Mouse (Mus musculus) kidney, embryonic 14.5 days (tissue): ENCODE measurements around the gene Itpr2. TPM values are rescaled to one million over a fixed set of nuclear protein-coding genes. Genes with fewer than 3 reads are reported as not detected.

ENCODE experiments used
- ATAC-seq: fragments of 200-750 bp; cut with Nextera tagmentation; 2 replicates; pipeline ENCODE4 v1.8.0; 2017; ENCODE audit warnings: moderate number of reproducible peaks, mild to moderate bottlenecking, moderate TSS enrichment, moderate library complexity; ENCODE audit not compliant: low FRiP score, low TSS enrichment
- H3K27ac ChIP-seq: fragments of 300-500 bp; sonication (generic); 2 replicates; pipeline ENCODE4 v1.5.1; 2014; ENCODE audit warnings: low read depth, mild to moderate bottlenecking, low read length, moderate library complexity, mixed read lengths
- H3K27me3 ChIP-seq: fragments of 300-500 bp; sonication (generic); 2 replicates; pipeline ENCODE4 v1.6.1; 2014; ENCODE audit warnings: mild to moderate bottlenecking, low read length; ENCODE audit not compliant: control insufficient read depth, insufficient read depth
- H3K36me3 ChIP-seq: fragments of 300-500 bp; sonication (generic); 2 replicates; pipeline ENCODE4 v1.6.1; 2014; ENCODE audit warnings: low read length, mixed read lengths; ENCODE audit not compliant: control insufficient read depth, insufficient read depth
- H3K4me1 ChIP-seq: fragments of 300-500 bp; sonication (generic); 2 replicates; pipeline ENCODE4 v1.6.1; 2014; ENCODE audit warnings: low read length, mixed read lengths; ENCODE audit not compliant: control insufficient read depth, insufficient read depth
- H3K4me2 ChIP-seq: fragments of 300-500 bp; sonication (generic); replicated peaks from 2 replicates; pipeline ENCODE4 v1.6.1; 2014; ENCODE audit warnings: low read depth, mild to moderate bottlenecking, low read length
- H3K4me3 ChIP-seq: fragments of 300-500 bp; sonication (generic); 2 replicates; pipeline ENCODE4 v1.5.1; 2014; ENCODE audit warnings: mild to moderate bottlenecking, low read length
- H3K9ac ChIP-seq: fragments of 300-500 bp; sonication (generic); 2 replicates; pipeline ENCODE4 v1.6.1; 2014; ENCODE audit warnings: low read depth, mild to moderate bottlenecking, low read length, moderate library complexity
- H3K9me3 ChIP-seq: fragments of 300-500 bp; sonication (generic); 2 replicates; pipeline ENCODE4 v1.6.1; 2016; ENCODE audit warnings: low read length; ENCODE audit not compliant: control insufficient read depth
- WGBS: fragments of 180-500 bp; shearing (Covaris S2); extraction: QIAGEN DNeasy Blood & Tissue Kit; methylation state at CpG from one replicate; pipeline ENCODE4 v1.1.7; 2014; 5-methylcytosine and 5-hydroxymethylcytosine counted together
- polyA plus RNA-seq: library from polyadenylated mRNA; unstranded; fragments of >200 nt; fragmentation: Nextera tagmentation; extraction: Ambion mirVana; gene quantifications from 2 replicates; pipeline ENCODE4 v1.2.1, GENCODE M21; 2014

Gene Itpr2
- polyA plus RNA-seq, 1 experiment from 2014 or later: 12.7 TPM

DNA sequence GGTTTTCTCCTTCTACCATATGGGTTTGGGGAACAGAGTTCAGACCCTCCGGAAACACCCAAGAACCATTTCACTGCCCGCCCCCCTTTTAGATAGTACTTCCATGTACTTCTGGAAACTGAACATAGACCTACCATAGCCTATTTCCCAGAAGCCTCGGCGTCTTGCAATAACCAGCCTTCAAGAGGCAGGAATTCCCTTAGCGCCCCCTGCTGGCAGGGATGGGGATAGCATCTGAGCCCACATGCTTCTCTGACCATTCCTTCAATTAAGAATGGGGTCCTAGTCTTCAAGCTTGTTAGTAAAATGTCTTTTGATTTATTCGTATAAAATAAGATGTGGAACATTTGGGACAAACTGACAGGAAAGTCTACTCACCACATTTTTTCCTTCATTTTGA, 96.6 kb downstream of the Itpr2 start:
- 53% methylated on average over 6 of the region's 6 CpGs for WGBS
- Histone ChIP-seq H3K4me1 (no peaks in the 10 kb centered on the region), H3K36me3 (no peaks in the 10 kb centered on the region), H3K4me3 (no peak overlapping the region), H3K9me3 (no peaks in the 10 kb centered on the region), H3K4me2 (no peak overlapping the region), H3K27me3 (no peaks in the 10 kb centered on the region), H3K27ac (no peak overlapping the region), H3K9ac (no peak overlapping the region)
- ATAC-seq: no peak

DNA sequence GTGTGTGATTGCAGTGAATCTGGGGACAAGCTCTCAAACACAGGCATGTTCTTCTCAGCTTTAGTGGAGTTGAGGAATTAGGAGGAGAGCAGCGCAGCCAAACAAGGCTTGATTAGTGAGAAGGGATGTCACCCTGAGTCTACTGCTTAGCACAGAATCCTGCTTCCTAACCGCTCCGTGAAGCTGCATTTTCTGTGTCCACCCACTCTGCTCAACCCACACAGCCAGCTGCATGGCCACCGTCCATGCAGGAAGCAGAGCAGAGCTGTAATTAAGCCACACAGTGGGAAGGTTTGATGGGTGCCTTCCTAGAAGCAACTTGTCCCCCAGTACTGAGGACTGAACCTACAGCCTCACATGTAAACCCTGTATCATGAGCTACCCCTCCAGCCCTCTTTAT, 97.1 kb downstream of the Itpr2 start:
- Histone ChIP-seq H3K4me1 (no peaks in the 10 kb centered on the region), H3K9ac (no peak overlapping the region), H3K27ac (no peak overlapping the region), H3K27me3 (no peaks in the 10 kb centered on the region), H3K4me3 (no peak overlapping the region), H3K4me2 (no peak overlapping the region), H3K9me3 (no peaks in the 10 kb centered on the region), H3K36me3 (no peaks in the 10 kb centered on the region)
- WGBS: 79% methylated on average over 4 of the region's 4 CpGs
- ATAC-seq: no peak

DNA sequence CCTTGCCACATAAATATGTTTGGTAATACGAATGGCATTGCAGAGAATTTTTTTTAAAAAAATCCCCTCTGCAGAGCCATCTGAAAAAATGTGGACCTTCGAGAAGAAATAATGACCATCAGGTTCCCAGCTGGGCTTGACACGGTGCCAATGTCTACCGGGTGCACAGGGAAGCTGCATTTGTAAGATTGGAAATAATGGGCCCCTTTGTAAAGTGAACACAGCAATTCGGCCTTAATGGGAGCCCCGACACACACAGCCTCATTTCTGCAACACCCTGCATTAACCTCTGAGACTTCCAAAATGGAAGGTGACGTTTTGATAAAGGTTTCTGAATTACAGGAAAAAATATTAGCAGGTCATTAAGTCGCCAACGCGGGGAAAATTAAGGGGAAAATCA, 97.9 kb downstream of the Itpr2 start:
- no peaks in the 10 kb centered on the region for H3K9me3 ChIP-seq
- no peak overlapping the region for H3K4me3 ChIP-seq
- no peak for ATAC-seq
- no peaks in the 10 kb centered on the region for H3K36me3 ChIP-seq
- H3K4me1 ChIP-seq: no peaks in the 10 kb centered on the region
- no peak overlapping the region for H3K4me2 ChIP-seq
- no peak overlapping the region for H3K27ac ChIP-seq
- WGBS: 61% methylated on average over 10 of the region's 10 CpGs
- no peaks in the 10 kb centered on the region for H3K27me3 ChIP-seq
- no peak overlapping the region for H3K9ac ChIP-seq

DNA sequence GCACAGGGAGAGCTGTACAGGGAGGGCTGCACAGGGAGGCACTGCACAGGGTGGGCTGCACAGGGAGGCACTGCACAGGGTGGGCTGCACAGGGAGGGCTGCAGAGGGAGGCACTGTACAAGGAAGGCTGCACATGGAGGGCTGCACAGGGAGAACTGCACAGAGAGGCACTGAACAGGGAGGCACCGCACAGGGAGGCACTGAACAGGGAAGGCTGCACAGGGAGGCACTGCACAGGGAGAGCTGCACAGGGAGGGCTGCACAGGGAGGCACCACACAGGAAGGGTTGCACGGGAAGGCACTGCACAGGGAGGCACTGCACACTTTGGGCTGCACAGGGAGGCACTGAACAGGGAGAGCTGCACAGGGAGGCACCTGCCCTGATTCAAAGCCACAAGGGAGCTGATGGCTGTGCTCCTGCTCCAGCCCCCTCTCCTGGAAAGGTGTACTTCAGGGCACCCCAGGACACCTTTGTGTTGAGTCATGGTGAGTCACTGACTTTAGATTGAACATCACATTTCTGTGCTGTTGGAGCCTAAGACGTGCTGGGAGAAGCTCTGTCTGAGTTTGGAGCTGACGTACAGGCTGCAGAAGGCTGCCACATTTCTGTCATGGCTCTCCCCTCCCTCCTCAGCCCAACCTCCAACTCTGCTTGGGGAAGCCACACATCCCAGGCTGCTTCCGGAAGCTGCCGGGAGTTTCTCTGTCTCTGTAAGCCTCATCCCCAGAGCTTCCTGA, 98.9 kb downstream of the Itpr2 start:
- no peak for ATAC-seq
- Histone ChIP-seq H3K9ac (no peak overlapping the region), H3K27ac (no peak overlapping the region), H3K9me3 (no peaks in the 10 kb centered on the region), H3K27me3 (no peaks in the 10 kb centered on the region), H3K4me3 (no peak overlapping the region), H3K4me1 (no peaks in the 10 kb centered on the region), H3K4me2 (no peak overlapping the region), H3K36me3 (no peaks in the 10 kb centered on the region)
- WGBS: 45% methylated on average over 6 of the region's 6 CpGs

DNA sequence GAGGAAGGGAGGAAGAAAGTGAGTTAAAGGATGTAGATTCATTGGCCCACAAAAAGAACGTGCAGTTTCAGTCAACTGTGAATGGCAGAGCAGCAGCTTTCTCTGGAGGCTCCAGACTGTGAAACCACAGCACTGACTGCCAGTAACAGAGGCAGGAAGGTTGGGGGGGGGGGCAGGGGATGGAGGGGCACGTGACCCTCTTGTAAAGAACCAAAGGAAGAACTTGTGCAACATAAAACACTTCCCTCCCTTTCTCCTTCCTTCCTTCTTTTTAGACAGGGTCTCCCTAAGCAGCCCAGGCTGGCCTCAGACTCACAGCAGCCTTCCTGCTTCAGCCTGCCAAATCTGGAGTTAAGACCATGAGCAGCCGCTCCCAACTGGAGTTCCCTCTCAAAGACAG, 104.2 kb downstream of the Itpr2 start:
- 57% methylated on average over 2 of the region's 3 CpGs for WGBS
- Histone ChIP-seq H3K4me2 (no peak overlapping the region), H3K27ac (no peak overlapping the region), H3K27me3 (no peaks in the 10 kb centered on the region), H3K9me3 (no peaks in the 10 kb centered on the region; the same call in 1 of the 2 replicates), H3K4me3 (no peak overlapping the region), H3K36me3 (no peaks in the 10 kb centered on the region), H3K4me1 (no peaks in the 10 kb centered on the region), H3K9ac (no peak overlapping the region)
- no peak for ATAC-seq

DNA sequence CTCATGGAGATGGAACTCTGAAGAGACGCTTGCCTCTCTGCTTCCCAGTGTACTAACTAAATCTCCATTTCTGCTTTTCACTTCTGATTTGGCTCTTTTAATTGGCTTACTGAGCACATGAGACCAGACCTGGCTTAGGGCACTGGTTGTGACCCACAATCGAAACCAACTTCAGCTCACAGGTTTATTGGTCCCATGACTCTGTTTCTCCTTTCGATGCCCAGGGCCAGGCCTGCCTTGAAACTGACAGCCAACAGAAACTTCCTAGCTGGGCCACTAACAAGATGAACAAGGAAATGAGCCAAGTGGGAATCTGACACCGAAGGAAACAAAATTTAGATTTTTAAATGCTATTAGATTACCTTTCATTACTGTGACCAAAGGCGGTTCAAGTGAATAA, 105.8 kb downstream of the Itpr2 start:
- H3K27ac ChIP-seq: no peak overlapping the region
- no peaks in the 10 kb centered on the region for H3K36me3 ChIP-seq
- H3K4me2 ChIP-seq: no peak overlapping the region
- no peaks in the 10 kb centered on the region; the same call in 1 of the 2 replicates for H3K9me3 ChIP-seq
- ATAC-seq: no peak
- H3K4me1 ChIP-seq: no peaks in the 10 kb centered on the region
- H3K9ac ChIP-seq: no peak overlapping the region
- no peak overlapping the region for H3K4me3 ChIP-seq
- WGBS: 78% methylated on average over 5 of the region's 5 CpGs
- no peaks in the 10 kb centered on the region for H3K27me3 ChIP-seq

DNA sequence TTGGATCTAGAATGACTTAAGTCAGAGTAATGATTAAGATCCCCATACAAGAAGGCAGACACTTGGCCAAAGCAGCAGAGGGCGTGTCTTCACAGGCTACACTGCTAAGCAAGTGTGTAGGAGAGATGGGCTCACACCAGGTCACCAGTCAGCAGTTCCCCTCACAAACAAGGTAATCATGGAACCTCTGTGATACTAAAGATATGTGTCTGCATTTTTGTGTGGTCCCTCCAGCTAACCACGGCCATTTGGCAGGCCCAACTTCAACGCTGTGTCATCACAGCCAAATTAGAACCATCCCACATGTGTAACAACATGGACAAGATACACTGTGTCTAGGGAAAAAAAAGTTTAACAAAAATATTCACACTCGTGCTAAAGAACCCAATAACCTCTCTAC, 106.4 kb downstream of the Itpr2 start:
- Histone ChIP-seq H3K4me2 (no peak overlapping the region), H3K9me3 (no peaks in the 10 kb centered on the region; the same call in 1 of the 2 replicates), H3K4me3 (no peak overlapping the region), H3K27ac (no peak overlapping the region), H3K9ac (no peak overlapping the region), H3K27me3 (no peaks in the 10 kb centered on the region), H3K36me3 (no peaks in the 10 kb centered on the region), H3K4me1 (no peaks in the 10 kb centered on the region)
- no peak for ATAC-seq
- WGBS: 90% methylated on average over 4 of the region's 4 CpGs

DNA sequence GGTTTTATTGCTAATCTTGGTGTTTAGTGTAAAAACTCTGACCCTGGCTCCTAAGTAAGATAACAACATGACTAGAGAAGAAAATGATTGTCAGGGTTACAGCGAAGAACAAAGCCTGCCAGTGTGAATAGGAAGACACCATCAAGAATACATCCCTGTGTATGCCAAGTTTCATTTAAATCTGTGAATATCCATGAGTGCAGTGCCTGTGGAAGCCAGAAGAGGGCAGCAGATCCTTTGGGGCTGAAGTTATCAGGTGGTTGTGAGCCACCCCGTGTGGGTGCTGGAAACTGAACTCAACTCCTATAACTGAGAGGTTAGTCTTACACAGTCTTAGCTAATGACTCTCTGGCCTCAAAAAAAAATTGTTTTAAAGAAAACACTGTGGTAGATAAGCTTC, 109.8 kb downstream of the Itpr2 start:
- Histone ChIP-seq H3K27me3 (no peaks in the 10 kb centered on the region), H3K9me3 (no peaks in the 10 kb centered on the region; the same call in 1 of the 2 replicates), H3K9ac (no peak overlapping the region), H3K4me3 (no peak overlapping the region), H3K4me1 (no peaks in the 10 kb centered on the region), H3K27ac (no peak overlapping the region), H3K36me3 (no peaks in the 10 kb centered on the region), H3K4me2 (no peak overlapping the region)
- whole genome bisulfite sequencing: 77% methylated on average over 2 of the region's 2 CpGs
- ATAC-seq: no peak

DNA sequence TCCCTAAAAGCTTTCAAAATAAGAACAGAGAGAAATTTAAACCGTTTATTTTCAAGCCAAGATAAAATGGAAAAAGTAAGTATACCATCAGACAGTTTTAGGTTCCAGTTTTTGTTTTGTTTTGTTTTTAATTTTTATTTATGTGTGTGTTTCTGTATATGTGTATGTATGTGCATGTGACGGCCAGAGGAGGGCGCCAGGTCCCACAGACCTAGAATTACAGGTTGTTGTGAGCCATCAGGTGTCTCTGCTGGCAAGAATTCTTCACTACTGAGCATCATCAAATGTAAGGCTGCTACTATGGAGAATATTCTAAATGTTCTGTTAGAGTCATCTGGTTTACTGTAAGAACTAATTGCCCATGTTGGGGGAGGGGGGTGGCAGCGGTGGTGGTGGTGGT, 111.9 kb downstream of the Itpr2 start:
- Histone ChIP-seq H3K4me2 (no peak overlapping the region), H3K36me3 (no peaks in the 10 kb centered on the region), H3K9ac (no peak overlapping the region), H3K27ac (no peak overlapping the region), H3K9me3 (no peaks in the 10 kb centered on the region; the same call in 1 of the 2 replicates), H3K4me3 (no peak overlapping the region), H3K27me3 (no peaks in the 10 kb centered on the region), H3K4me1 (no peaks in the 10 kb centered on the region)
- no peak for ATAC-seq
- 92% methylated on average over 4 of the region's 4 CpGs for WGBS
